Mouse (Mus musculus) megakaryocyte, adult 5-6 weeks (primary cell): ENCODE measurements around the gene Gm11032. TPM values are rescaled to one million over a fixed set of nuclear protein-coding genes. Genes with fewer than 3 reads are reported as not detected.

Experiments used
- total RNA-seq, 2 experiments: library from RNA; stranded (forward) in 1 of 2; stranded (reverse) in 1 of 2; fragments of 153-499, 151-499 nt in 1 of 2; fragments of 221-1000, 200-1000 nt in 1 of 2; gene quantifications; 2 replicates each; pipeline versions ENCODE4 v1.2.3 to v1.2.4; 2015 to 2017

Gene Gm11032
- total RNA-seq, 2 experiments from 2014 or later: not detected

Other genes with a start within 250 kb of the Gm11032 start
- gene Hormad2, start 179.0 kb upstream of the Gm11032 start, total RNA-seq (2015): not detected in 2 replicates
- not detected in 2 replicates for gene Hormad2, start 179.0 kb upstream of the Gm11032 start, total RNA-seq (2017)
- 44.1 and 47.0 TPM in 2 replicates for gene Mtmr3, start 25.2 kb upstream of the Gm11032 start, total RNA-seq (2015)
- gene Mtmr3, start 25.2 kb upstream of the Gm11032 start, total RNA-seq (2017): 71.1 and 77.2 TPM in 2 replicates
- gene Ascc2, start 17.7 kb downstream of the Gm11032 start, total RNA-seq (2015): 14.4 and 14.6 TPM in 2 replicates
- 15.7 and 16.0 TPM in 2 replicates for gene Ascc2, start 17.7 kb downstream of the Gm11032 start, total RNA-seq (2017)
- 135 and 148 TPM in 2 replicates for gene Uqcr10, start 84.3 kb downstream of the Gm11032 start, total RNA-seq (2015)
- 73.7 and 87.8 TPM in 2 replicates for gene Uqcr10, start 84.3 kb downstream of the Gm11032 start, total RNA-seq (2017)
- gene Zmat5, start 84.6 kb downstream of the Gm11032 start, total RNA-seq (2015): 35.2 and 45.0 TPM in 2 replicates
- gene Zmat5, start 84.6 kb downstream of the Gm11032 start, total RNA-seq (2017): 11.7 and 12.5 TPM in 2 replicates
- gene Cabp7, start 126.7 kb downstream of the Gm11032 start, total RNA-seq (2015): not detected in 2 replicates
- not detected in 2 replicates for gene Cabp7, start 126.7 kb downstream of the Gm11032 start, total RNA-seq (2017)
- 12.4 and 12.6 TPM in 2 replicates for gene Nf2, start 229.5 kb downstream of the Gm11032 start, total RNA-seq (2015)
- gene Nf2, start 229.5 kb downstream of the Gm11032 start, total RNA-seq (2017): 36.7 and 55.3 TPM in 2 replicates